Mouse (Mus musculus) small intestine, adult 2 months (tissue): ENCODE measurements at regions not wholly inside any gene's neighbourhood (a gene's known extent, or its start where the extent isn't known, plus 50 kb on each side); places are given as distances from the start of the nearest gene placed in this dataset.

Source experiments
- H3K27ac ChIP-seq: fragments of 200-500 bp; 2 replicates; pipeline ENCODE4 v1.5.1; 2012; ENCODE audit warnings: low read depth, low read length, control low read depth, inconsistent platforms; ENCODE audit not compliant: insufficient read depth
- H3K27me3 ChIP-seq: fragments of 200-500 bp; 2 replicates; pipeline ENCODE4 v1.6.1; 2012; ENCODE audit warnings: mild to moderate bottlenecking, moderate library complexity, low read length, inconsistent platforms; ENCODE audit not compliant: control insufficient read depth, insufficient read depth
- H3K36me3 ChIP-seq: fragments of 200-500 bp; 2 replicates; pipeline ENCODE4 v1.6.1; 2012; ENCODE audit warnings: mild to moderate bottlenecking, low read length, control low read depth, inconsistent platforms; ENCODE audit not compliant: control insufficient read depth, insufficient read depth
- H3K4me1 ChIP-seq: fragments of 200-500 bp; 2 replicates; pipeline ENCODE4 v1.6.1; 2012; ENCODE audit warnings: low read length, inconsistent platforms, mixed read lengths; ENCODE audit not compliant: control insufficient read depth, insufficient read depth, insufficient read length
- H3K4me3 ChIP-seq: fragments of 200-500 bp; 2 replicates; pipeline ENCODE4 v1.5.1; 2012; ENCODE audit warnings: low read depth, mild to moderate bottlenecking, control low read depth, inconsistent platforms, low read length, moderate library complexity
- CTCF ChIP-seq: fragments of 200-500 bp; IDR thresholded peaks from 2 replicates; pipeline ENCODE4 v1.5.1; 2012; ENCODE audit warnings: low read depth, mild to moderate bottlenecking, control low read depth, inconsistent platforms, low read length, moderate library complexity, mixed read lengths; ENCODE audit not compliant: insufficient replicate concordance, insufficient read length; ENCODE audit errors: extremely low read depth
- POLR2A ChIP-seq: fragments of 200-500 bp; IDR thresholded peaks from 2 replicates; pipeline ENCODE4 v1.6.1; 2012; ENCODE audit warnings: low read depth, mild to moderate bottlenecking, control low read depth, inconsistent platforms, low read length, moderate library complexity
- WGBS: fragments of 180-500 bp; shearing (Covaris S2); methylation state at CpG from one replicate; pipeline ENCODE4 v1.1.7; 2018; 5-methylcytosine and 5-hydroxymethylcytosine counted together

DNA sequence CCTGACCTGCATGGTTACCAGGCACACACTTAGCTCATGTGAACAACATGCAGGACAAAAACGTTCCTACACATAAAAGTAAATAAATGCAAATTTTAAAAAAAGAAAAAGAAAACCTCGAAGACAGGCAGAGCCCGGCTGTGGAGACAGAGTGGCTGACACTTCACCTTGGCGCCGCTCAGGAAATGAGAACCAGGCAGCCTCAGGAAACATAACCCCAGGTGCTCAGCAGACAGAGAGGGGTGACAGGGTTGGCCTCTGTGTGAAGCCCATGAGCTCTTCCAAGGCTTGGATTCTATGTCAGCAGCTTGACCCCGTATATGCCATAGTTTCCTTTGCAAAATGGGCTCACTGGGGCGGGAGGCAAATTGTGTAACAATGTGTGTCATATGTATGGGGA lies 226.7 kb upstream of the Sulf2 start:
- Histone ChIP-seq H3K36me3 (no peaks in the 10 kb centered on the region), H3K27me3 (no peaks in the 10 kb centered on the region), H3K4me1 (no peaks in the 10 kb centered on the region), H3K4me3 (no peak overlapping the region), H3K27ac (no peak overlapping the region)
- TF ChIP-seq POLR2A (no peak), CTCF (no peak)
- WGBS, result 76% methylated on average over 7 of the region's 7 CpGs

- Histone ChIP-seq H3K4me3 (no peak overlapping the region), H3K27me3 (no peaks in the 10 kb centered on the region)
Measured at GRCm38 (mm10) chr2:166380854-166381253, 225.4 kb upstream of the Sulf2 start.

DNA sequence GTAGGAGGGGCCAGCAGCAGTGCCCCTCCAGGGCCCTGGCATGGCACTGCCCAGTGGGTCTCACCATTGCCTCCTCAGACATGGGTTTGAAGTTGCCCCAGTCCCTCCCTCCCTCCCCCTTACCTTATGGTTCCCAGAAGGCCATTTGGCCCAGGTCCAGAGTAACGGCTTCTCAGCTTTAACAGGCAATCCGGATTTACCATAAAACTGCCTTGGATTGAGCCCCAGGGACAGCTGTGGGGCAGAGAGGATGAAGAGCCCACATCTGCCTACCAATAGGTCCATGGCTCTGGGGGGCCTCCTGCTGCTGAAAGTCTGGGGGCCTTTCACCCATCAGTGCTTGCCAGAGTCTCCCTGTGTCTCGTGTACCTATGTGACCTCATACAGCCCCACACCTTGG lies 222.9 kb upstream of the Sulf2 start:
- Histone ChIP-seq H3K4me1 (no peaks in the 10 kb centered on the region), H3K36me3 (no peaks in the 10 kb centered on the region), H3K27me3 (no peaks in the 10 kb centered on the region), H3K4me3 (no peak overlapping the region), H3K27ac (no peak overlapping the region)
- WGBS, result 32% methylated on average over 3 of the region's 3 CpGs
- TF ChIP-seq CTCF, result no peak
- no peak for TF ChIP-seq POLR2A

More at GRCm38 (mm10) chr2:166380854-166381253, 225.4 kb upstream of the Sulf2 start:
- Histone ChIP-seq H3K36me3 (no peaks in the 10 kb centered on the region), H3K4me1 (no peaks in the 10 kb centered on the region), H3K27ac (no peak overlapping the region)
- TF ChIP-seq POLR2A, result no peak
- 73% methylated on average over 9 of the region's 9 CpGs for WGBS

GRCm38 (mm10) chr2:166377329-166377728 lies 221.9 kb upstream of the Sulf2 start:
- TF ChIP-seq CTCF, result no peak
- TF ChIP-seq POLR2A, result no peak
- no peak overlapping the region for H3K4me3 ChIP-seq
- WGBS, result 40% methylated on average over 3 of the region's 3 CpGs
- no peaks in the 10 kb centered on the region for H3K36me3 ChIP-seq
- H3K27me3 ChIP-seq, result no peaks in the 10 kb centered on the region
- H3K4me1 ChIP-seq, result no peaks in the 10 kb centered on the region
- no peak overlapping the region for H3K27ac ChIP-seq

DNA sequence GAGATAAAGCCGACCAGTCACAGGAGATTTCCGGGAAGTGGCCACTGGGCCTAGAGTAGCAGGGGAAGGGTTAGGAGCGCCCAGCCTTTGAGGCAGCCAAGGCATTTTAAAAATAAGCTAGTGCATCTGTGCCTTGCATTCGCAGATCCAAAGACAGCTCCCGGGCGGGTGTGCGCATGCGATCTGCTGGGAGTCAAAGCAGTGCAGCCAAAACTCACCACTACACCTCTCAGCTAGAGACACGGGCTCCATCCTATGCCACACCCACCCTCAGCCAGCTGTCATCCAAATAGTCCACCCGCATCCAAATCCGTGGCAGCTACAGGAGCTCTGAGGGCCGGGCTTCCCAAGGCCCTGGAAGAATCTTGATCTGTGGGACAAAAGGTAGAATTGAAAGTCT lies 220.2 kb upstream of the Sulf2 start:
- Histone ChIP-seq H3K4me1 (no peaks in the 10 kb centered on the region), H3K27ac (no peak overlapping the region), H3K27me3 (no peaks in the 10 kb centered on the region), H3K4me3 (no peak overlapping the region), H3K36me3 (no peaks in the 10 kb centered on the region)
- 83% methylated on average over 12 of the region's 12 CpGs for WGBS
- no peak for TF ChIP-seq POLR2A
- TF ChIP-seq CTCF, result no peak

DNA sequence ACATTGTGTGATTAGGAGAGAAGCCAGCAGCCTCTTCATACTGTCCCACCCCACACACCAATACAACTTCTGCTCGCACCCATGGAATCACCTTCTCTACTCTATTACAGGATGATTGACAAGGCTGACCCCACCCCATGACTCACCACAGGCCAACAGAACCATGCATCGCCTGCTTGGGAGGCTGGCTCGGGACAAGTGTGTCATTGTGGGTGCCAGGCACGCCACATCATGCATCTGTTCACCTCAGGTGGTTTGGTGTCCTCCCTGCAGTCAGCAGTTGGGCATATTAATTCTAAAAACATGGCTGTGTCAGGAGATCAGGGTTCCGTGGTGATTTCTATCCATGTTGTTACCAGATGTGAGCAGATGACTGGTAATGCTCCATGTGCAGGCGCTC lies 215.3 kb upstream of the Sulf2 start:
- H3K27ac ChIP-seq, result no peak overlapping the region
- H3K27me3 ChIP-seq, result no peaks in the 10 kb centered on the region
- H3K36me3 ChIP-seq, result no peaks in the 10 kb centered on the region
- 65% methylated on average over 6 of the region's 6 CpGs for WGBS
- TF ChIP-seq POLR2A (no peak), CTCF (no peak)
- H3K4me3 ChIP-seq, result no peak overlapping the region
- H3K4me1 ChIP-seq, result no peaks in the 10 kb centered on the region

DNA sequence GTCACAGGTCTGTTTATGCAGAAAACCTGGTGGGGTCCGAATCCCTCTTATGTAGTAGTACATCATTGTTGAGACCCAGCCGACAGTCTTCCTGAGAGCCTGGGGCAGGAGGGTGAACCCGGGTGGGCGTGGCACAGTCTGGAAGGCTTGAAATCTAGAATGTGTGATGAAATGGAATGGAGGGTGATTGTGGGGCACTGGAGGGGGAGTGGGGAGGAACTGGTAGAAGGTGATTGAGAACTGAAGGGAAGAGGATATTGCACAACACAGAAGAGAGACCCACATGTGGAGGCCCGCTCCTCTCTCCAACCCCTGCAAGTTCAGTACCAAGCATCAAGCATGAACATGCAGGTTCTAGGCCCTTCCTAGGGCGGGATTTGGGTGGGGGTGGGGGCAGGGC lies 206.2 kb upstream of the Sulf2 start:
- 68% methylated on average over 6 of the region's 6 CpGs for WGBS
- H3K27me3 ChIP-seq, result no peaks in the 10 kb centered on the region
- no peaks in the 10 kb centered on the region for H3K4me1 ChIP-seq
- H3K36me3 ChIP-seq, result no peaks in the 10 kb centered on the region
- H3K4me3 ChIP-seq, result no peak overlapping the region
- H3K27ac ChIP-seq, result no peak overlapping the region
- TF ChIP-seq POLR2A (no peak), CTCF (no peak)

DNA sequence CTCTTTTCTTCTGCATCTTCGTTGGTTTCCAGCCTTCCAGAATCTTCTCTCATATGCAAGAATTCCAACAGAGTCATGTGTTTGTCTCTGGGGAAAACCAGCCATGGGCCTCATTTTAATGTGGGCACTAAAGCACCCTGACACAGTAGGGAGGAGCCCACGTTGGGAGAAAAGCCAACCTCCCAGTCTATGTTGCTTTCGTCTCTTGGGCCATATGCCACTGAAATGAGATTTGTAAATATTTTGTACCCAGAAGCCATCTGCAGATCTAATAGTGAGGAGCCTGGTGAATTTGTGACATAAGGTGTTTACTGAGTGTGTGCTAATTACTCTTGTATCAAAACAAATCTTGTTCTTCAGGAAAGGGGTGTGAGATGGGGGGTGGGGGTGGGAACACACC lies 205.3 kb upstream of the Sulf2 start:
- 49% methylated on average over 3 of the region's 3 CpGs for WGBS
- H3K36me3 ChIP-seq, result no peaks in the 10 kb centered on the region
- TF ChIP-seq POLR2A (no peak), CTCF (no peak)
- no peak overlapping the region for H3K27ac ChIP-seq
- H3K4me3 ChIP-seq, result no peak overlapping the region
- no peaks in the 10 kb centered on the region for H3K4me1 ChIP-seq
- H3K27me3 ChIP-seq, result no peaks in the 10 kb centered on the region
